Mouse (Mus musculus): ENCODE measurements at regions not wholly inside any gene's neighbourhood (a gene's known extent, or its start where the extent isn't known, plus 50 kb on each side); places are given as distances from the start of the nearest gene placed in this dataset.
"Not testable (repeated sequence)": the region's sequence is repeated elsewhere in the genome, so short reads cannot be mapped to it uniquely, and the experiment has no call there.

DNA sequence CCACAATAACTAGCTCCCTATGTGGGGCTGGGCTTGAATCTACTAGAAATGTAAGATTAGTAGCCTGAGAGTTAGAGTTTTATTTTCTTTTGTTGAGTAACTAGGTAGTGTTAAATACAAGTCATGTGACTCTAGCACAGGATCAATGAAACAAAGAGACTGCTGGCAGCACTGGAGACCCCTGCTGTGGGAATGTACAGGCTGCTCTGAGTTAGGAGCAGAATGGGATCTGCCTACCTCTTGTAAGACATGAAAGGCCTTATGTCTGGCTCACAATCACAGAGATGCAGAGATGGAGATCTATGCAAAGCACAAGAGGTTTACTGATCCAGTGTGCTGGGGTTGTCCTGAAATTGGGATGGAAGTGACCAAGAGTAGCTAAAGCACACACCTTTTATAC is 193.9 kb upstream of the Kcnmb2 start:
- not testable (repeated sequence) for DNase-seq (ENCODE audit: low spot score); H3K9ac ChIP-seq (ENCODE audit: low read length); H3K27ac ChIP-seq (replicated peaks; ENCODE audit: low read depth, low read length); H3K9me3 ChIP-seq (ENCODE audit: control insufficient read depth, low read length); H3K27me3 ChIP-seq (ENCODE audit: control insufficient read depth, insufficient read depth, low read length); H3K4me2 ChIP-seq (ENCODE audit: low read depth, severe bottlenecking); H3K4me3 ChIP-seq (ENCODE audit: low read depth, low read length); H3K4me1 ChIP-seq (ENCODE audit: control insufficient read depth, insufficient read depth, low read length); H3K36me3 ChIP-seq (ENCODE audit: control insufficient read depth, insufficient read depth, low read length); ATAC-seq (ENCODE audit: insufficient number of reproducible peaks, low FRiP score, low TSS enrichment, low read depth)

DNA sequence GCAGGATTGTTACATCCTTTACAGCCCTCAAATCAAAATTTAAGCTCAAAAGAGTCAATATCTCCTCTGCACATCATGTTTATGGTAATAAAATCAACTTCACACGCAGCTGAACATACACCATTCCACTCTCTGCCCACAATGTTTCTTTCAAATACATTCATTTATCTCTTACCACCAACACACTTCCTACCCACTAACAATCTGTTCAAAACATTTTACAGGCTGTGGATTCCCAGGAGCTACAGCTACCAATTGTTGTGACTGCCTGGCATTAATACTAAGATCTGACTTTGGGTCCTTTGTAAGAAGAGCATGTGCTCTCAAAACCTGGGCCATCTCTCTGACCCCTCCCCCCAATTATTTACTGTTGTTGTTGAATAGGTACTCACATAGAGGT is 161.0 kb upstream of the Kcnmb2 start:
- no peak overlapping the region for H3K27ac ChIP-seq (replicated peaks; ENCODE audit: low read depth, low read length)
- H3K4me1 ChIP-seq (ENCODE audit: control insufficient read depth, insufficient read depth, low read length) = no peaks in the 10 kb centered on the region
- H3K9me3 ChIP-seq (ENCODE audit: control insufficient read depth, low read length) = no peaks in the 10 kb centered on the region
- no peaks in the 10 kb centered on the region for H3K27me3 ChIP-seq (ENCODE audit: control insufficient read depth, insufficient read depth, low read length)
- no peak overlapping the region for H3K9ac ChIP-seq (ENCODE audit: low read length)
- H3K4me2 ChIP-seq (ENCODE audit: low read depth, severe bottlenecking) = no peak overlapping the region
- no peak overlapping the region for H3K4me3 ChIP-seq (ENCODE audit: low read depth, low read length)
- ATAC-seq (ENCODE audit: insufficient number of reproducible peaks, low FRiP score, low TSS enrichment, low read depth) (no peak), DNase-seq (ENCODE audit: low spot score) (no peak)
- no peaks in the 10 kb centered on the region for H3K36me3 ChIP-seq (ENCODE audit: control insufficient read depth, insufficient read depth, low read length)
- WGBS = 85% methylated on average over 1 of the region's 1 CpGs

DNA sequence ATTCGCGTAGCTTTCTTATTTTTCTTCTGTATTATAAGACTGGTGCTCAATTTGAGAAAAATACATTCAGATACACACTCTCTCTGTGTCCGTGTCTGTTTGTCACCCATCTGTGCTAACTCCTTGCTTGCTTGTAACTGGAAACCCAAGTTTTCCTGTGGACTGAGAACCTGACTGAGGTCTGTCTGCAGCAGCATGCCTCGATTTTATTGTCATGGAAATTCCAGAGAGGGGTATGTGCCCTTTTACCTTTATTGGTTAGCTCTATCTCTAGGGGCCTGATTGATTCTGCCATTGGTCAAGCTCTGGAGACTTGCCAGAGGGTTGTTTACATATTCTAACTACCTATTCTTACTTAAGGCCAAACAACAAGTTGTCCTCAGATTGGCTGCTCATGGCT is 146.4 kb upstream of the Kcnmb2 start:
- Histone ChIP-seq H3K27ac (replicated peaks; ENCODE audit: low read depth, low read length) (no peak overlapping the region), H3K9ac (ENCODE audit: low read length) (no peak overlapping the region)
- no peak for DNase-seq (ENCODE audit: low spot score)

DNA sequence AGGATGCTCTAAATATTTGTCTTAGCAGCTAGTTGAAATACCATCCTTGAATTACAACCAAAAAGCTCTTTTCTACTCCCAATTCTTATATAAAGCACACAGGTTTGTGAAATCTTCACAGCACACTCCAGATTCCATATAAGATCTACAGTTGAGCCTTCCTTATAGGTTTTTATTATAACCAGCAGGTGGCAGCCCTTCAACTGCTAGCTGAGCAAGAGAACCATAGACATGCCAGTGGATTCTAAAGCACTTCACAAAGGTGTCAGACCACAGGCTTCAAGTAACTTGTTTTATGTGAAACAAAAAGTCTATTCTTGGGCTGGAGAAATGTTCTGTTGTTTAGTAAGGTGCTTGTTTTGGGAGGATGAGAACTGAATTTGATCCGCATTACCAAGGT is 133.1 kb upstream of the Kcnmb2 start:
- no peak for ATAC-seq (ENCODE audit: insufficient number of reproducible peaks, low FRiP score, low TSS enrichment, low read depth)
- no peaks in the 10 kb centered on the region for H3K27me3 ChIP-seq (ENCODE audit: control insufficient read depth, insufficient read depth, low read length)
- no peak overlapping the region for H3K4me2 ChIP-seq (ENCODE audit: low read depth, severe bottlenecking)
- no peak overlapping the region for H3K9ac ChIP-seq (ENCODE audit: low read length)
- no peak overlapping the region for H3K4me3 ChIP-seq (ENCODE audit: low read depth, low read length)
- no peak for DNase-seq (ENCODE audit: low spot score)
- H3K4me1 ChIP-seq (ENCODE audit: control insufficient read depth, insufficient read depth, low read length) = no peaks in the 10 kb centered on the region
- no peaks in the 10 kb centered on the region for H3K36me3 ChIP-seq (ENCODE audit: control insufficient read depth, insufficient read depth, low read length)
- no peaks in the 10 kb centered on the region for H3K9me3 ChIP-seq (ENCODE audit: control insufficient read depth, low read length)
- H3K27ac ChIP-seq (replicated peaks; ENCODE audit: low read depth, low read length) = no peak overlapping the region
- WGBS = 86% methylated on average over 1 of the region's 1 CpGs

More for the DNA sequence above, 146.4 kb upstream of the Kcnmb2 start:
- no peaks in the 10 kb centered on the region for H3K27me3 ChIP-seq (ENCODE audit: control insufficient read depth, insufficient read depth, low read length)
- H3K4me1 ChIP-seq (ENCODE audit: control insufficient read depth, insufficient read depth, low read length) = no peaks in the 10 kb centered on the region
- no peak overlapping the region for H3K4me2 ChIP-seq (ENCODE audit: low read depth, severe bottlenecking)
- whole genome bisulfite sequencing = 84% methylated on average over 4 of the region's 4 CpGs
- no peaks in the 10 kb centered on the region for H3K36me3 ChIP-seq (ENCODE audit: control insufficient read depth, insufficient read depth, low read length)
- no peak for ATAC-seq (ENCODE audit: insufficient number of reproducible peaks, low FRiP score, low TSS enrichment, low read depth)
- H3K4me3 ChIP-seq (ENCODE audit: low read depth, low read length) = no peak overlapping the region
- H3K9me3 ChIP-seq (ENCODE audit: control insufficient read depth, low read length) = no peaks in the 10 kb centered on the region

DNA sequence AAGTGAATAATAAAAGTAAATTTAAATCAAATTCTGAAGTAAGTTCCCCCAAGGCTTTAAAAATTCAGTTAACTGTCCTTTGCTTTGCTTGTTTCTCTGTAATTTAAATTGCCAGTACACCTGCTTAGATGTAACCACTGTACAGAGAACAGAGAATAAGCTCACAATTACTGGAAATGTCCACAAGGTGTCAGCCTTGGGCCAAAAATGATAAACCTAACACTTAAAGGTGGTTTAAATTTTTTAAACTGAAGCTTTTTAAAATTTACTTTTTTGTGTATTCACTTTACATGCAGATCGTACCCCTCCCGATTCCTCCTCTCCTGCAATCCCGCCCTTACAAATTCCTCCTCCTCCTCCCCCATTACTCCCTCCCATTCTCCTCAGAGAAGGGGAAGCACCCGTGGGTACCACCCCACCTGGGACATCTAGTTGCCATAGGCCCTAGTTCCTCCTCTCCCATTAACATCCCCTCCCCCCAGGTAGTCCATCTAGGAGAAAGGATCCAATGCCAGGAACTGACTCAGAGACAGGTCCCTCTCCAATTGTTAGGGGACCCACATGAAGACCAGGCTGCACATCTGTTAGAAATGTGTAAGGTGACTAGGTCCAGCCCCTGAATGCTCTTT is 111.9 kb upstream of the Kcnmb2 start:
- Histone ChIP-seq H3K4me1 (ENCODE audit: control insufficient read depth, insufficient read depth, low read length) (no peaks in the 10 kb centered on the region), H3K27me3 (ENCODE audit: control insufficient read depth, insufficient read depth, low read length) (no peaks in the 10 kb centered on the region), H3K4me3 (ENCODE audit: low read depth, low read length) (no peak overlapping the region), H3K9ac (ENCODE audit: low read length) (no peak overlapping the region), H3K9me3 (ENCODE audit: control insufficient read depth, low read length) (no peaks in the 10 kb centered on the region), H3K27ac (replicated peaks; ENCODE audit: low read depth, low read length) (no peak overlapping the region), H3K4me2 (ENCODE audit: low read depth, severe bottlenecking) (no peak overlapping the region), H3K36me3 (ENCODE audit: control insufficient read depth, insufficient read depth, low read length) (no peaks in the 10 kb centered on the region)
- WGBS = 34% methylated on average over 4 of the region's 4 CpGs
- ATAC-seq (ENCODE audit: insufficient number of reproducible peaks, low FRiP score, low TSS enrichment, low read depth) (no peak; the same call in 1 of the 2 replicates), DNase-seq (ENCODE audit: low spot score) (peak; percentile 56)

DNA sequence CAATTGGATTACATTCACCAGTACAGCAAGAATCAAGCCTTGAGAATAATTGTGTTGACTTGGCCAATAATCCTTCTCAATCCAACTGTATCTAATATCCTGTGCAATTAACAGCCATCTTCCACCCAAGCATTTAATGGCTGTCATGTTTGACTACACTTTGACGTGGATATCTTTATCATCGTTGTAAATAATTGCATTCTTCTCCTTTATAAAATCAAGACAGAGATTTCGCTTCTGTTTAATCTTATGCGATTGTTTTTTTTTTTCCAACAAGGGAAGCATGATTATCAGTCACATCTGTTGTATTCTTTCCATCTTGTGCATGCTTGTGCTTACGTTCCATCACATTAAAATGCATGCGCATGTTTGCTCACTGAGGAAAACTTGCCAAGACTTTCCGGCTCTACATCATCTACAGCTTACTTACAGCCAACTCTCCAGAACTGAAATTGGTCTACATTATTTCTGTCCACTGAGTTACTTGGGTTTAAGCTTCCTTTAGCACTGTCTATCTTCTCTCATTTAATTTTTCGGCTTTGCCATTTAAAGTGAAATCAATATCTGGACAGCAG is 108.8 kb upstream of the Kcnmb2 start:
- H3K4me3 ChIP-seq (ENCODE audit: low read depth, low read length) = no peak overlapping the region
- 93% methylated on average over 8 of the region's 8 CpGs for WGBS
- H3K4me1 ChIP-seq (ENCODE audit: control insufficient read depth, insufficient read depth, low read length) = no peaks in the 10 kb centered on the region
- no peak overlapping the region for H3K27ac ChIP-seq (replicated peaks; ENCODE audit: low read depth, low read length)
- DNase-seq (ENCODE audit: low spot score) (no peak), ATAC-seq (ENCODE audit: insufficient number of reproducible peaks, low FRiP score, low TSS enrichment, low read depth) (no peak)
- no peaks in the 10 kb centered on the region for H3K9me3 ChIP-seq (ENCODE audit: control insufficient read depth, low read length)
- no peaks in the 10 kb centered on the region for H3K27me3 ChIP-seq (ENCODE audit: control insufficient read depth, insufficient read depth, low read length)
- no peaks in the 10 kb centered on the region for H3K36me3 ChIP-seq (ENCODE audit: control insufficient read depth, insufficient read depth, low read length)
- H3K9ac ChIP-seq (ENCODE audit: low read length) = no peak overlapping the region
- no peak overlapping the region for H3K4me2 ChIP-seq (ENCODE audit: low read depth, severe bottlenecking)

DNA sequence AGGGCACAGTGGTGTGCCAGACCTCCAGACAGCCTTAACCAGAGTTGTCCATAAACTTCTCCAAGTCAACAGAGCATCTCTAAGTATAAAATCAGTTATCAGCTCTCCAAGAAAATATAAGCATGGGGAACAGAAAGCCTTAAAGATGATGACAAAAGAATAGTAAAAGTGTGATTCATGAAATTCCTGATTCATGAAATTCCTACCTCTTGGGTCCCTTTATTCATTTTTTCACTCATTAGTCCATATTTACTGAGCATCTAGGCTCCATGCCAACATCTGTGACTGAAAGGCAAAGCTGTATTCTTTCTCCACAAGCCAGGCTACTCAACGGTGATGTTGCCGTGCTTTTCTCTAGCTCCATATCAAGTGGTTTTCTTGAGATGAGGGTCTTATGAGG is 105.7 kb upstream of the Kcnmb2 start:
- no peak for ATAC-seq (ENCODE audit: insufficient number of reproducible peaks, low FRiP score, low TSS enrichment, low read depth)
- 96% methylated on average over 2 of the region's 2 CpGs for WGBS

DNA sequence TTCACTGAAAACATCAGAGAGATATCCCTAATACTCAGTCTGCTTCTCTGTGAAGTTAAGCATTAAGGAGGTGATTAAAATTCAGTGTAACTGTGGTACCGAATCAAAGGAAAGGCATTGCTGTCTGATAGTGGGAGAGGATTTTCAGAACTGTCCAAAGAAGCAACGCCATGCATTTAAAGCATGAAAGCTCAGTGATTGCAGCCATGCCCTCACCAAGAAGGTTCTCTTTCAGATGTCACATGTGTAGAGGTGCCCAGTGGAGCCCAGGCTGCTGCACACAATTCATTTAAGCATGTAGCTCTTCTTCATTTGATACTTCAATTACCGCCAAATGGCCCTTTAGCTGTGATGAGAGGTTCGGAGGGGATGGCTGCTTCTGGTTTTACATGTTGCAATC is 103.1 kb upstream of the Kcnmb2 start:
- Histone ChIP-seq H3K27ac (replicated peaks; ENCODE audit: low read depth, low read length) (no peak overlapping the region), H3K4me2 (ENCODE audit: low read depth, severe bottlenecking) (no peak overlapping the region), H3K9me3 (ENCODE audit: control insufficient read depth, low read length) (no peaks in the 10 kb centered on the region), H3K4me3 (ENCODE audit: low read depth, low read length) (no peak overlapping the region), H3K27me3 (ENCODE audit: control insufficient read depth, insufficient read depth, low read length) (no peaks in the 10 kb centered on the region), H3K9ac (ENCODE audit: low read length) (no peak overlapping the region), H3K36me3 (ENCODE audit: control insufficient read depth, insufficient read depth, low read length) (no peaks in the 10 kb centered on the region), H3K4me1 (ENCODE audit: control insufficient read depth, insufficient read depth, low read length) (0 out of 2 replicates have a peak, but pooled peaks cover 2% of the 10 kb centered on the region)
- 88% methylated on average over 4 of the region's 4 CpGs for WGBS
- ATAC-seq (ENCODE audit: insufficient number of reproducible peaks, low FRiP score, low TSS enrichment, low read depth) = no peak
- no peak for DNase-seq (ENCODE audit: low spot score)

More for the DNA sequence above, 105.7 kb upstream of the Kcnmb2 start:
- H3K36me3 ChIP-seq (ENCODE audit: control insufficient read depth, insufficient read depth, low read length) = no peaks in the 10 kb centered on the region
- H3K9ac ChIP-seq (ENCODE audit: low read length) = no peak overlapping the region
- no peak overlapping the region for H3K27ac ChIP-seq (replicated peaks; ENCODE audit: low read depth, low read length)
- H3K4me2 ChIP-seq (ENCODE audit: low read depth, severe bottlenecking) = no peak overlapping the region
- no peaks in the 10 kb centered on the region for H3K4me1 ChIP-seq (ENCODE audit: control insufficient read depth, insufficient read depth, low read length)
- no peak for DNase-seq (ENCODE audit: low spot score)
- no peaks in the 10 kb centered on the region for H3K9me3 ChIP-seq (ENCODE audit: control insufficient read depth, low read length)
- no peak overlapping the region for H3K4me3 ChIP-seq (ENCODE audit: low read depth, low read length)
- no peaks in the 10 kb centered on the region for H3K27me3 ChIP-seq (ENCODE audit: control insufficient read depth, insufficient read depth, low read length)

DNA sequence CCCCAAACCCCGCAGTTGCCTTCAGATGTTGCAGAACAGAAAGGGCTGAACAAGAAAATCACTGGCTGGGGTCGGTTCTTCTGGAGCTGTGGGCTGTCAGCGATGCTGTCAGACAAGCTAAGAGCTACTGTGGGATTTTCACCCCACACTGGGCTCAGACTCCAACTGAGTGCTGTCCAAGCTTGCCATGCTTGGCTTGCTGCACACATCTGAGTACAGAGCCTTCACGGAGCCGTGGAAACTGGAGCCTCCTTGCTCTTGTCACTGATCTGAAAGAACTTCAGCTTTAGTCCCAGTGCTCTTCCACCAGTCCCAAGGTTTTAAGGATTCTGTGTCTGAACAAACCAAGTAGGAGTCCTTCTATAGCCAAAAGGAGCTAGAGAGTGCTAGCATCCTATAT is 98.3 kb upstream of the Kcnmb2 start:
- H3K36me3 ChIP-seq (ENCODE audit: control insufficient read depth, insufficient read depth, low read length) = no peaks in the 10 kb centered on the region
- H3K4me1 ChIP-seq (ENCODE audit: control insufficient read depth, insufficient read depth, low read length) = 0 out of 2 replicates have a peak, but pooled peaks cover 2% of the 10 kb centered on the region
- DNase-seq (ENCODE audit: low spot score) (no peak), ATAC-seq (ENCODE audit: insufficient number of reproducible peaks, low FRiP score, low TSS enrichment, low read depth) (no peak)
- no peaks in the 10 kb centered on the region for H3K27me3 ChIP-seq (ENCODE audit: control insufficient read depth, insufficient read depth, low read length)
- no peak overlapping the region for H3K4me2 ChIP-seq (ENCODE audit: low read depth, severe bottlenecking)
- H3K9ac ChIP-seq (ENCODE audit: low read length) = no peak overlapping the region
- H3K27ac ChIP-seq (replicated peaks; ENCODE audit: low read depth, low read length) = no peak overlapping the region
- WGBS = 25% methylated on average over 5 of the region's 5 CpGs
- H3K9me3 ChIP-seq (ENCODE audit: control insufficient read depth, low read length) = no peaks in the 10 kb centered on the region
- H3K4me3 ChIP-seq (ENCODE audit: low read depth, low read length) = no peak overlapping the region
